Mouse (Mus musculus): Measurements from ENCODE around the gene Pyroxd1. TPM values are rescaled to one million over a fixed set of nuclear protein-coding genes. Genes with fewer than 3 reads are reported as not detected.

Pyroxd1 gene
- polyA plus RNA-seq, 1 experiment from 2014 or later = 13.4 TPM

- Histone ChIP-seq H3K9me3 (ENCODE audit: control insufficient read depth, low read length) (no peaks in the 10 kb centered on the region), H3K27ac (ENCODE audit: low read length) (0 out of 2 replicates have a peak within 1 kb of the TSS, but pooled peaks have one; percentile 33), H3K9ac (ENCODE audit: low read depth, low read length) (peak within 1 kb of the TSS; percentile 88), H3K4me1 (ENCODE audit: control insufficient read depth, insufficient read depth, low read length) (peaks cover 7% of the 10 kb centered on the region), H3K36me3 (ENCODE audit: control insufficient read depth, insufficient read depth, low read length) (no peaks in the 10 kb centered on the region), H3K4me2 (ENCODE audit: low read depth, low read length) (peak within 1 kb of the TSS; percentile 76), H3K4me3 (ENCODE audit: low read length) (peak within 1 kb of the TSS; percentile 84), H3K27me3 (replicated peaks; ENCODE audit: control insufficient read depth, insufficient read depth, low read length) (no peaks in the 10 kb centered on the region)
- under 1% methylated on average over 78 of the region's 87 CpGs for WGBS
- ATAC-seq = peak; percentile 100
Observed at GRCm38 (mm10) chr6:142387011-142387754, 41.7 kb downstream of the Pyroxd1 start, which contains the start of the genes Recql and Golt1b. Gene Recql, minus strand, starts transcription at chr6:142387087. Gene Golt1b, plus strand, starts transcription at chr6:142387221.

DNA sequence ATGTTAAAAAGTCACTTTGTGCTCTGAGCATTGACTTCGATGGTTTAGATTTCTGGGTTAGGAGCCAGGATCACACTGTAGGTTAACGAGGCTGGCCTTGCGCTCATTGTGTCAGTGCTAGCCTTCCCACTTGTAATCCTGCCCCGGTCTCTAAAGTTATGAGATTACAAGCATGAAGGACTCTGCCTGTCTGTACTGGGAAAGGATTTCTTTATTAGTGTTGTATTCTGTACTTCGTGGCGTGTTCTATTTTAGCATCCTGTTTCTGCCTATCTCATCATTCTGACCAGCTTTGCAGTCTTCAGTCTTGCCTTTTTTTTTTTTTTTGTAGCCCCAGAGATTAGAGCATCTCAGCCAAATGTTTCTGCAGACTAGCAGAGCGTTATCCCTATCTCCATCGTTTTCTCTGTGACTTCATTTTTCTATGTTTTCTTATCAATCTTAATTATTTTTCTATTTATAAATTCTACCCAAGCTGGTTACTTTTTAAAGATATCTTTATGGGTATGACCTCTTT is 42.4 kb downstream of the Pyroxd1 start:
- Histone ChIP-seq H3K4me1 (ENCODE audit: control insufficient read depth, insufficient read depth, low read length) (peaks cover 7% of the 10 kb centered on the region), H3K27me3 (replicated peaks; ENCODE audit: control insufficient read depth, insufficient read depth, low read length) (no peaks in the 10 kb centered on the region), H3K4me2 (ENCODE audit: low read depth, low read length) (peak overlapping the region; percentile 76), H3K9ac (ENCODE audit: low read depth, low read length) (peak overlapping the region; percentile 88), H3K4me3 (ENCODE audit: low read length) (peak overlapping the region; percentile 84), H3K27ac (ENCODE audit: low read length) (no peak overlapping the region), H3K9me3 (ENCODE audit: control insufficient read depth, low read length) (no peaks in the 10 kb centered on the region), H3K36me3 (ENCODE audit: control insufficient read depth, insufficient read depth, low read length) (no peaks in the 10 kb centered on the region)
- no peak for ATAC-seq
- 19% methylated on average over 8 of the region's 8 CpGs for WGBS

- Histone ChIP-seq H3K27ac (ENCODE audit: low read length) (no peak overlapping the region), H3K9me3 (ENCODE audit: control insufficient read depth, low read length) (no peaks in the 10 kb centered on the region), H3K27me3 (replicated peaks; ENCODE audit: control insufficient read depth, insufficient read depth, low read length) (no peaks in the 10 kb centered on the region), H3K36me3 (ENCODE audit: control insufficient read depth, insufficient read depth, low read length) (0 out of 2 replicates have a peak, but pooled peaks cover 5% of the 10 kb centered on the region), H3K4me3 (ENCODE audit: low read length) (no peak overlapping the region), H3K4me1 (ENCODE audit: control insufficient read depth, insufficient read depth, low read length) (peaks cover 7% of the 10 kb centered on the region), H3K9ac (ENCODE audit: low read depth, low read length) (no peak overlapping the region), H3K4me2 (ENCODE audit: low read depth, low read length) (no peak overlapping the region)
- no peak for ATAC-seq
- 81% methylated on average over 2 of the region's 2 CpGs for WGBS
Observed at GRCm38 (mm10) chr6:142389101-142389500, 43.6 kb downstream of the Pyroxd1 start.

GRCm38 (mm10) chr6:142392312-142392711 is 46.9 kb downstream of the Pyroxd1 start:
- no peak overlapping the region for H3K4me3 ChIP-seq (ENCODE audit: low read length)
- H3K4me1 ChIP-seq (ENCODE audit: control insufficient read depth, insufficient read depth, low read length) = peaks cover 3% of the 10 kb centered on the region
- H3K9me3 ChIP-seq (ENCODE audit: control insufficient read depth, low read length) = no peaks in the 10 kb centered on the region
- no peak overlapping the region for H3K4me2 ChIP-seq (ENCODE audit: low read depth, low read length)
- H3K9ac ChIP-seq (ENCODE audit: low read depth, low read length) = no peak overlapping the region
- H3K27me3 ChIP-seq (replicated peaks; ENCODE audit: control insufficient read depth, insufficient read depth, low read length) = no peaks in the 10 kb centered on the region
- H3K36me3 ChIP-seq (ENCODE audit: control insufficient read depth, insufficient read depth, low read length) = 0 out of 2 replicates have a peak, but pooled peaks cover 5% of the 10 kb centered on the region
- H3K27ac ChIP-seq (ENCODE audit: low read length) = no peak overlapping the region
- 76% methylated on average over 5 of the region's 5 CpGs for WGBS
- no peak for ATAC-seq

GRCm38 (mm10) chr6:142394669-142395068 is 49.2 kb downstream of the Pyroxd1 start:
- Histone ChIP-seq H3K27me3 (replicated peaks; ENCODE audit: control insufficient read depth, insufficient read depth, low read length) (no peaks in the 10 kb centered on the region), H3K9me3 (ENCODE audit: control insufficient read depth, low read length) (no peaks in the 10 kb centered on the region)

DNA sequence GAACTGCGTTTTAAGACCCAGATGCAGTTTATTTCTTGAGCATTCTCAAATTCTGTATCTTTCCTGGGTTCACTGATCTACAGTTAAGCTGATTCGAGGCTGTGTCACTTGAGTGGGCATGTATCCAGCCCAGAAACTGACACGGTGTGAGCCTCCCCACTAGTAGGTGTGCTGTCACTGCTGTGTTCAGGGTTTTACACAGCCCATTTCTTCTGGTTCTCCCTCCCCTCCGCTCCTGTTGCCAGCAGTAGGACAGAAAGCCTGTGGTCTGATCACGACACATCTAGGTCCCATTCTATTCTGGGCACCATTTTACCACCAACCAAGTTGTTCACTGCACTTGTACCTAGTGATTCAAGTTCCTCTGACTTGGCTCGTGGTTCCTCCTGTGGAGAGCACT is 50.3 kb downstream of the Pyroxd1 start:
- H3K4me1 ChIP-seq (ENCODE audit: control insufficient read depth, insufficient read depth, low read length) = no peaks in the 10 kb centered on the region
- no peaks in the 10 kb centered on the region for H3K27me3 ChIP-seq (replicated peaks; ENCODE audit: control insufficient read depth, insufficient read depth, low read length)
- no peak overlapping the region for H3K4me2 ChIP-seq (ENCODE audit: low read depth, low read length)
- WGBS = 91% methylated on average over 6 of the region's 6 CpGs
- H3K4me3 ChIP-seq (ENCODE audit: low read length) = no peak overlapping the region
- no peaks in the 10 kb centered on the region for H3K9me3 ChIP-seq (ENCODE audit: control insufficient read depth, low read length)
- no peak overlapping the region for H3K27ac ChIP-seq (ENCODE audit: low read length)
- 0 out of 2 replicates have a peak, but pooled peaks cover 5% of the 10 kb centered on the region for H3K36me3 ChIP-seq (ENCODE audit: control insufficient read depth, insufficient read depth, low read length)
- no peak for ATAC-seq
- no peak overlapping the region for H3K9ac ChIP-seq (ENCODE audit: low read depth, low read length)

More at GRCm38 (mm10) chr6:142394669-142395068, 49.2 kb downstream of the Pyroxd1 start:
- Histone ChIP-seq H3K4me2 (ENCODE audit: low read depth, low read length) (no peak overlapping the region), H3K4me3 (ENCODE audit: low read length) (no peak overlapping the region), H3K36me3 (ENCODE audit: control insufficient read depth, insufficient read depth, low read length) (0 out of 2 replicates have a peak, but pooled peaks cover 5% of the 10 kb centered on the region), H3K27ac (ENCODE audit: low read length) (no peak overlapping the region), H3K9ac (ENCODE audit: low read depth, low read length) (no peak overlapping the region), H3K4me1 (ENCODE audit: control insufficient read depth, insufficient read depth, low read length) (no peaks in the 10 kb centered on the region)
- WGBS = 89% methylated on average over 5 of the region's 5 CpGs
- ATAC-seq = no peak

DNA sequence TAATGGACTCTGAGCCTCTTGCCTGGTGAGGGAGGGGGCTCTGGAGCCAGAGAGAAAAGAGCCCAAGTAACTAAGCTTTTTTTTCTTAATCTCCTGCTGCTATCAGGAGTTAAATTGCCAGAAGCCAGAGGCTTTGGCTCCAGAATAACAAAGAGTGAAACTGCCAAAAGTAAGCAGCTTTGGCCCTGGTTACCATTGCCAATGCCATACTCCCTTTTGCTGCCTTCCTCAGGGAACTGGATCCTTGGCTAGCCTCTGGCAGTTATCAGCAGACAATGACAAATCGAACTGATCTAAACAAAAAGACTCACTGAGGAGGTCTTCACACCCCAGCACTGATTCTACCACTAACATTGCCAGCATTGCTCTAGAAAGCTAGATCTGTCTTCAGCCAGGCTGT is 65.7 kb downstream of the Pyroxd1 start:
- H3K4me2 ChIP-seq (ENCODE audit: low read depth, low read length) = no peak overlapping the region
- peaks cover 13% of the 10 kb centered on the region; the same call in 1 of the 2 replicates for H3K27me3 ChIP-seq (replicated peaks; ENCODE audit: control insufficient read depth, insufficient read depth, low read length)
- H3K27ac ChIP-seq (ENCODE audit: low read length) = no peak overlapping the region
- no peaks in the 10 kb centered on the region for H3K36me3 ChIP-seq (ENCODE audit: control insufficient read depth, insufficient read depth, low read length)
- 24% methylated on average over 1 of the region's 1 CpGs for WGBS
- ATAC-seq = no peak
- no peak overlapping the region for H3K4me3 ChIP-seq (ENCODE audit: low read length)
- no peaks in the 10 kb centered on the region for H3K9me3 ChIP-seq (ENCODE audit: control insufficient read depth, low read length)
- 0 out of 2 replicates have a peak, but pooled peaks cover 3% of the 10 kb centered on the region for H3K4me1 ChIP-seq (ENCODE audit: control insufficient read depth, insufficient read depth, low read length)
- no peak overlapping the region for H3K9ac ChIP-seq (ENCODE audit: low read depth, low read length)

Other genes with a start within 250 kb of the Pyroxd1 start
- gene Slco1a6, start 137.1 kb upstream of the Pyroxd1 start, polyA plus RNA-seq (2015; fragmentation: Nextera tagmentation; extraction: Ambion mirVana) = not detected in 2 replicates
- gene Iapp, start 47.2 kb upstream of the Pyroxd1 start, polyA plus RNA-seq (2015; fragmentation: Nextera tagmentation; extraction: Ambion mirVana) = 35.9 and 42.4 TPM in 2 replicates
- gene Slco1a5, start 22.7 kb upstream of the Pyroxd1 start, polyA plus RNA-seq (2015; fragmentation: Nextera tagmentation; extraction: Ambion mirVana) = 0.06 TPM in 1 of 2 replicates, not detected in the other
- gene Recql, start 41.4 kb downstream of the Pyroxd1 start, polyA plus RNA-seq (2015; fragmentation: Nextera tagmentation; extraction: Ambion mirVana) = 16.6 and 18.0 TPM in 2 replicates
- gene Golt1b, start 41.6 kb downstream of the Pyroxd1 start, polyA plus RNA-seq (2015; fragmentation: Nextera tagmentation; extraction: Ambion mirVana) = 55.9 and 59.3 TPM in 2 replicates
- gene Spx, start 67.8 kb downstream of the Pyroxd1 start, polyA plus RNA-seq (2015; fragmentation: Nextera tagmentation; extraction: Ambion mirVana) = 0.18 and 0.40 TPM in 2 replicates
- gene Gys2, start 127.5 kb downstream of the Pyroxd1 start, polyA plus RNA-seq (2015; fragmentation: Nextera tagmentation; extraction: Ambion mirVana) = 0.69 and 1.7 TPM in 2 replicates
- 80.5 and 93.6 TPM in 2 replicates for gene Ldhb, start 162.3 kb downstream of the Pyroxd1 start, polyA plus RNA-seq (2015; fragmentation: Nextera tagmentation; extraction: Ambion mirVana)
- gene Kcnj8, start 226.0 kb downstream of the Pyroxd1 start, polyA plus RNA-seq (2015; fragmentation: Nextera tagmentation; extraction: Ambion mirVana) = 30.1 and 35.7 TPM in 2 replicates

Data from intestine, embryonic 16.5 days (tissue).